Mouse (Mus musculus): ENCODE results near the gene Ltbp4.

Gene Ltbp4

GRCm38 (mm10) chr7:27291795-27292466 is 45.6 kb downstream of the Ltbp4 start:
- peak; percentile 65 for DNase-seq

- DNase-seq: no peak
These were observed 46.9 kb downstream of the Ltbp4 start for GRCm38 (mm10) chr7:27290555-27290954.

- no peak for DNase-seq
These were observed 48.8 kb downstream of the Ltbp4 start for GRCm38 (mm10) chr7:27288732-27289131.

- peak; percentile 66 for DNase-seq
These were observed 51.8 kb downstream of the Ltbp4 start for GRCm38 (mm10) chr7:27285698-27286066.

GRCm38 (mm10) chr7:27284865-27285697 is 52.4 kb downstream of the Ltbp4 start:
- no peak for DNase-seq

- no peak for DNase-seq
These were observed 55.3 kb downstream of the Ltbp4 start for GRCm38 (mm10) chr7:27282225-27282624.

- DNase-seq: no peak
These were observed 55.8 kb downstream of the Ltbp4 start for GRCm38 (mm10) chr7:27281717-27282116.

- DNase-seq: no peak
These were observed 60.3 kb downstream of the Ltbp4 start for GRCm38 (mm10) chr7:27277191-27277590.

- DNase-seq: no peak
These were observed 61.5 kb downstream of the Ltbp4 start for GRCm38 (mm10) chr7:27276021-27276420.

GRCm38 (mm10) chr7:27274916-27275315 is 62.6 kb downstream of the Ltbp4 start:
- no peak for DNase-seq

GRCm38 (mm10) chr7:27273739-27274351 is 63.6 kb downstream of the Ltbp4 start:
- no peak for DNase-seq

- DNase-seq: no peak
These were observed 66.1 kb downstream of the Ltbp4 start for GRCm38 (mm10) chr7:27271423-27271822.

- peak; percentile 91 for DNase-seq
These were observed 70.9 kb downstream of the Ltbp4 start for GRCm38 (mm10) chr7:27266515-27267128.

GRCm38 (mm10) chr7:27264761-27265160 is 72.7 kb downstream of the Ltbp4 start:
- peak; percentile 42 for DNase-seq

GRCm38 (mm10) chr7:27261888-27262287 is 75.6 kb downstream of the Ltbp4 start:
- no peak for DNase-seq

GRCm38 (mm10) chr7:27260856-27261255 is 76.6 kb downstream of the Ltbp4 start:
- peak; percentile 64 for DNase-seq

- peak; percentile 33 for DNase-seq
These were observed 77.7 kb downstream of the Ltbp4 start for GRCm38 (mm10) chr7:27259771-27260170.

GRCm38 (mm10) chr7:27259271-27259721 is 78.2 kb downstream of the Ltbp4 start:
- DNase-seq: no peak

- peak; percentile 92 for DNase-seq
These were observed 79.1 kb downstream of the Ltbp4 start, which contains the start of gene Numbl for GRCm38 (mm10) chr7:27258205-27258899. Gene Numbl (plus strand): TSS chr7:27258433.

- DNase-seq: no peak
These were observed 79.7 kb downstream of the Ltbp4 start for GRCm38 (mm10) chr7:27257852-27258204.

- peak; percentile 84 for DNase-seq
These were observed 80.2 kb downstream of the Ltbp4 start for GRCm38 (mm10) chr7:27257046-27257851.

GRCm38 (mm10) chr7:27255721-27256120 is 81.8 kb downstream of the Ltbp4 start:
- no peak for DNase-seq
